Mouse (Mus musculus) heart, postnatal 0 days (tissue): ENCODE measurements around the gene Dlk2. TPM values are rescaled to one million over a fixed set of nuclear protein-coding genes. Genes with fewer than 3 reads are reported as not detected.

ENCODE experiments used
- ATAC-seq: fragments of 200-750 bp; cut with Nextera tagmentation; 2 replicates; pipeline ENCODE4 v1.8.0; 2017; ENCODE audit warnings: low read depth, moderate number of reproducible peaks, moderate library complexity; ENCODE audit not compliant: insufficient read depth
- DNase-seq: peaks from one replicate; pipeline ENCODE4 v3.0.0-alpha.2; 2016; ENCODE audit warnings: low spot score
- H3K27ac ChIP-seq: fragments of 300-500 bp; sonication (generic); 2 replicates; pipeline ENCODE4 v1.5.1; 2014; ENCODE audit warnings: low read depth, mild to moderate bottlenecking
- H3K27me3 ChIP-seq: fragments of 300-500 bp; sonication (generic); 2 replicates; pipeline ENCODE4 v1.6.1; 2014; ENCODE audit warnings: low read length, mixed read lengths; ENCODE audit not compliant: control insufficient read depth, insufficient read depth
- H3K36me3 ChIP-seq: fragments of 300-500 bp; sonication (generic); replicated peaks from 2 replicates; pipeline ENCODE4 v1.6.1; 2014; ENCODE audit warnings: low read length, mixed read lengths; ENCODE audit not compliant: control insufficient read depth, insufficient read depth
- H3K4me1 ChIP-seq: fragments of 300-500 bp; sonication (generic); 2 replicates; pipeline ENCODE4 v1.6.1; 2014; ENCODE audit warnings: antibody characterized with exemption; ENCODE audit not compliant: control insufficient read depth, insufficient read depth
- H3K4me2 ChIP-seq: fragments of 300-500 bp; sonication (generic); 2 replicates; pipeline ENCODE4 v1.6.1; 2014; ENCODE audit warnings: low read depth, mild to moderate bottlenecking, low read length, moderate library complexity
- H3K4me3 ChIP-seq: fragments of 300-500 bp; sonication (generic); 2 replicates; pipeline ENCODE4 v1.5.1; 2014; ENCODE audit warnings: low read depth, low read length
- H3K9ac ChIP-seq: fragments of 300-500 bp; sonication (generic); replicated peaks from 2 replicates; pipeline ENCODE4 v1.6.1; 2014; ENCODE audit warnings: low read depth, low read length, mixed read lengths
- H3K9me3 ChIP-seq: fragments of 300-500 bp; sonication (generic); replicated peaks from 2 replicates; pipeline ENCODE4 v1.6.1; 2016; ENCODE audit warnings: low read length; ENCODE audit not compliant: control insufficient read depth
- CTCF ChIP-seq: IDR thresholded peaks from 2 replicates; pipeline ENCODE4 v1.5.1; 2016; ENCODE audit warnings: antibody characterized with exemption, control low read depth, low read depth
- EP300 ChIP-seq: IDR thresholded peaks from 2 replicates; pipeline ENCODE4 v1.6.1; 2016; ENCODE audit warnings: antibody characterized with exemption, low read depth
- WGBS: fragments of 180-500 bp; shearing (Covaris S2); extraction: QIAGEN DNeasy Blood & Tissue Kit; methylation state at CpG from one replicate; pipeline ENCODE4 v1.1.7; 2014; 5-methylcytosine and 5-hydroxymethylcytosine counted together
- polyA plus RNA-seq: library from polyadenylated mRNA; unstranded; fragments of >200 nt; fragmentation: Nextera tagmentation; extraction: Ambion mirVana; gene quantifications from 2 replicates; pipeline ENCODE4 v1.2.1, GENCODE M21; 2015
- total RNA-seq: library from RNA; depleted of rRNA; stranded (reverse); fragments of >200 nt; gene quantifications from 2 replicates; pipeline ENCODE4 v1.2.3, GENCODE M21; 2014; ENCODE audit warnings: low replicate concordance

Gene Dlk2
- total and polyA plus RNA-seq, 2 experiments from 2014 or later: 0.16 TPM; not detected in 1

- DNase-seq: no peak
- Histone ChIP-seq H3K9ac (no peak overlapping the region), H3K9me3 (no peaks in the 10 kb centered on the region), H3K4me1 (no peaks in the 10 kb centered on the region), H3K36me3 (0 out of 2 replicates have a peak, but pooled peaks cover 10% of the 10 kb centered on the region), H3K27me3 (no peaks in the 10 kb centered on the region), H3K4me3 (no peak overlapping the region), H3K4me2 (no peak overlapping the region), H3K27ac (no peak overlapping the region)
- WGBS: 85% methylated on average over 10 of the region's 10 CpGs
- ATAC-seq: no peak
- TF ChIP-seq EP300: no peak
- TF ChIP-seq CTCF: no peak
These were observed 18.6 kb downstream of the Dlk2 start for GRCm38 (mm10) chr17:46315813-46316212.

- Histone ChIP-seq H3K27ac (no peak overlapping the region), H3K36me3 (peaks cover 13% of the 10 kb centered on the region; the same call in 1 of the 2 replicates), H3K27me3 (no peaks in the 10 kb centered on the region), H3K9me3 (no peaks in the 10 kb centered on the region), H3K4me1 (no peaks in the 10 kb centered on the region), H3K4me2 (no peak overlapping the region), H3K9ac (no peak overlapping the region), H3K4me3 (no peak overlapping the region)
- DNase-seq (no peak), ATAC-seq (no peak)
- no peak for TF ChIP-seq EP300
- TF ChIP-seq CTCF: no peak
- 65% methylated on average over 6 of the region's 6 CpGs for WGBS
These were observed 23.3 kb downstream of the Dlk2 start for GRCm38 (mm10) chr17:46320492-46320891.

- ATAC-seq (no peak), DNase-seq (no peak)
- Histone ChIP-seq H3K4me2 (no peak overlapping the region), H3K9ac (no peak overlapping the region), H3K27ac (no peak overlapping the region), H3K36me3 (peaks cover 13% of the 10 kb centered on the region; the same call in 1 of the 2 replicates), H3K9me3 (no peaks in the 10 kb centered on the region), H3K4me1 (no peaks in the 10 kb centered on the region), H3K27me3 (no peaks in the 10 kb centered on the region), H3K4me3 (no peak overlapping the region)
- TF ChIP-seq EP300 (no peak), CTCF (no peak)
- WGBS: 81% methylated on average over 14 of the region's 14 CpGs
These were observed 25.0 kb downstream of the Dlk2 start for GRCm38 (mm10) chr17:46322046-46322823.

- ATAC-seq (no peak; the same call in 1 of the 2 replicates), DNase-seq (no peak)
- Histone ChIP-seq H3K9ac (peak overlapping the region; percentile 72), H3K4me2 (peak overlapping the region; percentile 86), H3K4me3 (peak overlapping the region; percentile 63), H3K4me1 (0 out of 2 replicates have a peak, but pooled peaks cover 8% of the 10 kb centered on the region), H3K9me3 (no peaks in the 10 kb centered on the region), H3K27me3 (no peaks in the 10 kb centered on the region), H3K36me3 (0 out of 2 replicates have a peak, but pooled peaks cover 7% of the 10 kb centered on the region), H3K27ac (peak overlapping the region; percentile 83)
- TF ChIP-seq CTCF (no peak), EP300 (no peak)
- 2% methylated on average over 27 of the region's 27 CpGs for WGBS
These were observed 30.2 kb downstream of the Dlk2 start for GRCm38 (mm10) chr17:46327413-46327905.

- no peaks in the 10 kb centered on the region for H3K27me3 ChIP-seq
- H3K27ac ChIP-seq: peak within 1 kb of the TSS; percentile 83
- DNase-seq (peak; percentile 94), ATAC-seq (peak; percentile 99)
- WGBS: under 1% methylated on average over 33 of the region's 40 CpGs
- no peaks in the 10 kb centered on the region for H3K9me3 ChIP-seq
- H3K4me3 ChIP-seq: peak within 1 kb of the TSS; percentile 63
- 0 out of 2 replicates have a peak, but pooled peaks cover 5% of the 10 kb centered on the region for H3K36me3 ChIP-seq
- H3K4me2 ChIP-seq: peak within 1 kb of the TSS; percentile 86
- H3K9ac ChIP-seq: peak within 1 kb of the TSS; percentile 72
- TF ChIP-seq EP300 (peak; percentile 39; the same call in 1 of the 2 replicates), CTCF (peak; percentile 39)
- H3K4me1 ChIP-seq: 0 out of 2 replicates have a peak, but pooled peaks cover 8% of the 10 kb centered on the region
These were observed 30.8 kb downstream of the Dlk2 start, which contains the start of gene Abcc10 for GRCm38 (mm10) chr17:46327906-46328534. Gene Abcc10 (minus strand): TSS chr17:46328352.
